Mouse (Mus musculus): ENCODE data around the gene Selenoo.

The Selenoo gene

GRCm38 (mm10) chr15:89128382-89129350, 39.8 kb downstream of the Selenoo start, which contains the start of gene Hdac10:
Hdac10 (minus strand) TSS chr15:89128700.
- peak; percentile 84 for DNase-seq

GRCm38 (mm10) chr15:89130245-89130644, 41.4 kb downstream of the Selenoo start:
- DNase-seq, result no peak

GRCm38 (mm10) chr15:89131316-89131715, 42.4 kb downstream of the Selenoo start:
- no peak for DNase-seq

GRCm38 (mm10) chr15:89136461-89137155, 47.7 kb downstream of the Selenoo start:
- no peak for DNase-seq

GRCm38 (mm10) chr15:89137378-89138045, 48.6 kb downstream of the Selenoo start:
- no peak for DNase-seq

- no peak for DNase-seq
These were observed 49.1 kb downstream of the Selenoo start for GRCm38 (mm10) chr15:89138046-89138405.

GRCm38 (mm10) chr15:89138531-89138930, 49.6 kb downstream of the Selenoo start:
- DNase-seq, result no peak

GRCm38 (mm10) chr15:89140048-89140658, 51.3 kb downstream of the Selenoo start:
- DNase-seq, result peak; percentile 84

GRCm38 (mm10) chr15:89140659-89141252, 51.9 kb downstream of the Selenoo start, which contains the start of gene Mapk12:
Mapk12 (minus strand) TSS chr15:89140703.
- DNase-seq, result no peak

GRCm38 (mm10) chr15:89141443-89141842, 52.6 kb downstream of the Selenoo start:
- DNase-seq, result no peak

- no peak for DNase-seq
These were observed 53.0 kb downstream of the Selenoo start for GRCm38 (mm10) chr15:89141905-89142304.

- DNase-seq, result no peak
These were observed 54.2 kb downstream of the Selenoo start for GRCm38 (mm10) chr15:89143134-89143533.

GRCm38 (mm10) chr15:89144965-89145364, 56.1 kb downstream of the Selenoo start:
- DNase-seq, result no peak

- DNase-seq, result no peak
These were observed 57.0 kb downstream of the Selenoo start for GRCm38 (mm10) chr15:89145813-89146350.

GRCm38 (mm10) chr15:89146537-89146936, 57.7 kb downstream of the Selenoo start:
- peak; percentile 86 for DNase-seq

- peak; percentile 79 for DNase-seq
These were observed 58.1 kb downstream of the Selenoo start for GRCm38 (mm10) chr15:89147024-89147423.

GRCm38 (mm10) chr15:89147456-89147855, 58.6 kb downstream of the Selenoo start:
- no peak for DNase-seq

GRCm38 (mm10) chr15:89147895-89148294, 59.0 kb downstream of the Selenoo start:
- no peak for DNase-seq

GRCm38 (mm10) chr15:89148496-89149270, 59.8 kb downstream of the Selenoo start:
- no peak for DNase-seq

- peak; percentile 54 for DNase-seq
These were observed 60.6 kb downstream of the Selenoo start, which contains the start of gene Mapk11 for GRCm38 (mm10) chr15:89149271-89150040. Mapk11 (minus strand) TSS chr15:89149628.

Measured in right cerebral cortex, adult 18-20 months (tissue).